Mouse (Mus musculus) CH12.LX (cell line): ENCODE measurements at regions not wholly inside any gene's neighbourhood (a gene's known extent, or its start where the extent isn't known, plus 50 kb on each side); places are given as distances from the start of the nearest gene placed in this dataset.

Source experiments
- CTCF ChIP-seq, 2 experiments: IDR thresholded peaks in 1 of 2; conservative IDR thresholded peaks in 1 of 2; 2 replicates each; pipeline ENCODE4 v1.5.1; 2011 to 2012; ENCODE audit warnings: low read depth in 2 of 2, low read length in 2 of 2, improper control_type of control experiment in 1 of 2, inconsistent platforms in 1 of 2, mild to moderate bottlenecking in 1 of 2, moderate library complexity in 1 of 2
- EP300 ChIP-seq: IDR thresholded peaks from 2 replicates; pipeline ENCODE4 v1.6.1; 2011; ENCODE audit warnings: low read length, improper control_type of control experiment
- POLR2A ChIP-seq: IDR thresholded peaks from 2 replicates; pipeline ENCODE4 v1.6.1; 2011; ENCODE audit warnings: low read depth, mild to moderate bottlenecking, improper control_type of control experiment, low read length
- SIN3A ChIP-seq: IDR thresholded peaks from 2 replicates; pipeline ENCODE4 v1.6.1; 2012; ENCODE audit warnings: low read length, improper control_type of control experiment, inconsistent platforms

GRCm38 (mm10) chr9:112994774-112995173 lies 713.3 kb downstream of the Pdcd6ip start:
- TF ChIP-seq POLR2A (no peak), SIN3A (no peak), EP300 (no peak), CTCF (conservative IDR thresholded peaks at IDR 0.05 in 1 of 2, IDR thresholded peaks at IDR 0.05 in 1 of 2; ENCODE audit: low read depth in 2 of 2, low read length in 2 of 2) (no peak)
